Mouse (Mus musculus): ENCODE measurements around the gene Ust. TPM values are rescaled to one million over a fixed set of nuclear protein-coding genes. Genes with fewer than 3 reads are reported as not detected.
"Not testable (repeated sequence)": the region's sequence is repeated elsewhere in the genome, so short reads cannot be mapped to it uniquely, and the experiment has no call there.

Ust gene
- polyA plus RNA-seq (2012; rRNA removed) = 4.3 and 4.6 TPM in 2 replicates

- DNase-seq (ENCODE audit: low read depth) = no peak
These were observed at the start of gene Ust for GRCm38 (mm10) chr10:8518141-8519013. Ust (minus strand) TSS chr10:8518825.

GRCm38 (mm10) chr10:8561366-8561765 lies 42.7 kb upstream of the Ust start:
- no peak for DNase-seq (ENCODE audit: low read depth)

- DNase-seq (ENCODE audit: low read depth) = not testable (repeated sequence)
These were observed 40.9 kb upstream of the Ust start for GRCm38 (mm10) chr10:8559566-8559965.

GRCm38 (mm10) chr10:8552239-8552638 lies 33.6 kb upstream of the Ust start:
- DNase-seq (ENCODE audit: low read depth) = not testable (repeated sequence)

GRCm38 (mm10) chr10:8551601-8552000 lies 33.0 kb upstream of the Ust start:
- DNase-seq (ENCODE audit: low read depth) = not testable (repeated sequence)

GRCm38 (mm10) chr10:8541514-8541913 lies 22.9 kb upstream of the Ust start:
- no peak for DNase-seq (ENCODE audit: low read depth)

GRCm38 (mm10) chr10:8535445-8535844 lies 16.8 kb upstream of the Ust start:
- no peak for DNase-seq (ENCODE audit: low read depth)

GRCm38 (mm10) chr10:8531651-8532050 lies 13.0 kb upstream of the Ust start:
- DNase-seq (ENCODE audit: low read depth) = no peak

- no peak for DNase-seq (ENCODE audit: low read depth)
These were observed 12.0 kb upstream of the Ust start for GRCm38 (mm10) chr10:8530505-8531051.

GRCm38 (mm10) chr10:8529173-8529572 lies 10.5 kb upstream of the Ust start:
- DNase-seq (ENCODE audit: low read depth) = no peak

GRCm38 (mm10) chr10:8525354-8525753 lies 6.7 kb upstream of the Ust start:
- no peak for DNase-seq (ENCODE audit: low read depth)

GRCm38 (mm10) chr10:8521536-8521935 lies 2.9 kb upstream of the Ust start:
- no peak for DNase-seq (ENCODE audit: low read depth)

GRCm38 (mm10) chr10:8520766-8521395 lies 2.3 kb upstream of the Ust start:
- DNase-seq (ENCODE audit: low read depth) = no peak

GRCm38 (mm10) chr10:8519014-8519491 lies 428 bp upstream of the Ust start:
- DNase-seq (ENCODE audit: low read depth) = no peak

GRCm38 (mm10) chr10:8517591-8518140 lies 959 bp downstream of the Ust start:
- no peak for DNase-seq (ENCODE audit: low read depth)

GRCm38 (mm10) chr10:8516916-8517524 lies 1.6 kb downstream of the Ust start:
- DNase-seq (ENCODE audit: low read depth) = no peak

GRCm38 (mm10) chr10:8513690-8514089 lies 4.9 kb downstream of the Ust start:
- DNase-seq (ENCODE audit: low read depth) = no peak

- DNase-seq (ENCODE audit: low read depth) = no peak
These were observed 6.4 kb downstream of the Ust start for GRCm38 (mm10) chr10:8512222-8512621.

GRCm38 (mm10) chr10:8511760-8512159 lies 6.9 kb downstream of the Ust start:
- no peak for DNase-seq (ENCODE audit: low read depth)

GRCm38 (mm10) chr10:8506247-8506573 lies 12.4 kb downstream of the Ust start:
- no peak for DNase-seq (ENCODE audit: low read depth)

- DNase-seq (ENCODE audit: low read depth) = no peak
These were observed 13.0 kb downstream of the Ust start for GRCm38 (mm10) chr10:8505346-8506246.

Measured in gonadal fat pad, adult 2 months (tissue).